Mouse (Mus musculus): ENCODE data around the gene Mmrn2. TPM values are rescaled to one million over a fixed set of nuclear protein-coding genes. Genes with fewer than 3 reads are reported as not detected.

The Mmrn2 gene
- 7.1 and 7.2 TPM in 2 replicates for polyA plus RNA-seq (2015; fragmentation: Nextera tagmentation; extraction: Ambion mirVana)

DNA sequence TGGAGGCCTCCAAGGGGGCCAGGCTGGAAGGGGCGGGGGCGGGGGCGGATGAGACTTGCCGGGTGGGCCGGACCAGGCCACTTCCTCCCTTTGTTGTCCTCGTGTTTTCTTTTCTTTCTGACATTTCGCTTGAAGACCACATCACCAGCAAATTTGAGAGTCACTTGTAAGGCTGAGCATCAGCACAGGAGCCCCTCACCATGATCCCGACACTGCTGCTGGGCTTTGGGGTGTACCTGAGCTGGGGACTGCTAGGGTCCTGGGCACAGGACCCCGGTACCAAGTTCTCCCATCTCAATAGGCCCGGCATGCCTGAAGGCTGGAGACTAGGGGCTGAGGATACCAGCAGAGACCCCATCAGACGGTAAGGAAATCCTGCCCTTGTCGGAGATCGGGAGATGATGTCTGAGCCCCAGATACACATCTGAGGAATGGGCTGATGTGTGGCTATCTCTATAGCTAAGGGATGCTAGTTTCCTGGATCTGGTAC lies at the start of gene Mmrn2:
Mmrn2 (plus strand) TSS at position 51 of the 490 bp plus-strand sequence.
- H3K4me1 ChIP-seq (ENCODE audit: control insufficient read depth, insufficient read depth, low read length) = peaks cover 14% of the 10 kb centered on the region
- no peak for ATAC-seq
- peak within 1 kb of the TSS; percentile 7; the same call in 1 of the 2 replicates for H3K4me3 ChIP-seq (ENCODE audit: low read length)
- WGBS = 76% methylated on average over 13 of the region's 13 CpGs
- H3K36me3 ChIP-seq (ENCODE audit: control insufficient read depth, insufficient read depth, low read length) = no peaks in the 10 kb centered on the region
- no peak within 1 kb of the TSS for H3K9ac ChIP-seq (ENCODE audit: low read depth, low read length)
- H3K4me2 ChIP-seq (ENCODE audit: low read depth, low read length) = no peak within 1 kb of the TSS
- no peaks in the 10 kb centered on the region for H3K9me3 ChIP-seq (ENCODE audit: control insufficient read depth, low read length)
- no peak within 1 kb of the TSS for H3K27ac ChIP-seq (ENCODE audit: low read length)
- H3K27me3 ChIP-seq (replicated peaks; ENCODE audit: control insufficient read depth, insufficient read depth, low read length) = no peaks in the 10 kb centered on the region

DNA sequence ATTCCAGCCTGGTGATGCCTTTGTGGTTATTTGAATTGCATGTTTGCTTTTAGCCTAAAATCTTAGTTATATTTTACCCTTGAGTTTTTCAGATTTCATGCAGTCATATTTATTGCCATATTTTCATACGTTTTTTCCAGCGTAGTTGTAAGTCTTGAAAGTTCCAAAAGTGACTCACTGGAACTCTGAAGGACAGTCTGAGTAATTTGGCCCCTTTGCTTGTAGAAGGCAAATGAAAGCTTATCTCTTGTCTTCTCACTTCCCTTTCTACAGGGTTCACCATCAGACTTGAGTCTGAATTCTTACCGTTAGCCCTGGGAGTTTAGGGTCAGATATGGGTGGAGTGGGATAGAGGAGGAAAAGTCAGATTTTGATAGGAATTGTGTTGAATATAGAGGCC lies 48.7 kb upstream of the Mmrn2 start:
- no peak for ATAC-seq
- no peak overlapping the region for H3K9ac ChIP-seq (ENCODE audit: low read depth, low read length)
- no peak overlapping the region for H3K4me3 ChIP-seq (ENCODE audit: low read length)
- WGBS = 86% methylated on average over 3 of the region's 3 CpGs
- peaks cover 11% of the 10 kb centered on the region for H3K36me3 ChIP-seq (ENCODE audit: control insufficient read depth, insufficient read depth, low read length)
- H3K27ac ChIP-seq (ENCODE audit: low read length) = no peak overlapping the region
- H3K9me3 ChIP-seq (ENCODE audit: control insufficient read depth, low read length) = no peaks in the 10 kb centered on the region
- no peak overlapping the region for H3K4me2 ChIP-seq (ENCODE audit: low read depth, low read length)
- H3K4me1 ChIP-seq (ENCODE audit: control insufficient read depth, insufficient read depth, low read length) = no peaks in the 10 kb centered on the region
- no peaks in the 10 kb centered on the region for H3K27me3 ChIP-seq (replicated peaks; ENCODE audit: control insufficient read depth, insufficient read depth, low read length)

DNA sequence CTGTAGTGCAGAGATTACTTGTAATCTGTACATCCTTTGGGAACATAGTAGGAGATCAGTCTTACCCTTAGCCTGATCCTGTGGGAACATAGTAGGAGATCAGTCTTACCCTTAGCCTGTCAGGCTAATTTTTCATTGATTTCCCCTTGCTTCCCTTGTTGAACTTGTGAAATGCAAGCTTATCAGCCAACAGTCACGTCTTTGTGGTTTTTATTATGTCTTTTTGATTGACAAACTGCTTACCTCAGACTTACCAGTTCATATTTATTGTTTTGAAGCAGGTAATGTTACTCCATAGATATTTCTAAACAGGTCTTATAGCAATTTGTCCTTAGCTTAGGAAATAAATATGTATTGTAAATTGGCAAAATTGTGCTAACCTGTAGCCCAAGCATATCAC lies 47.6 kb upstream of the Mmrn2 start:
- no peaks in the 10 kb centered on the region for H3K9me3 ChIP-seq (ENCODE audit: control insufficient read depth, low read length)
- H3K4me2 ChIP-seq (ENCODE audit: low read depth, low read length) = no peak overlapping the region
- H3K27me3 ChIP-seq (replicated peaks; ENCODE audit: control insufficient read depth, insufficient read depth, low read length) = no peaks in the 10 kb centered on the region
- 55% methylated on average over 1 of the region's 1 CpGs for WGBS
- H3K4me3 ChIP-seq (ENCODE audit: low read length) = no peak overlapping the region
- peaks cover 13% of the 10 kb centered on the region for H3K36me3 ChIP-seq (ENCODE audit: control insufficient read depth, insufficient read depth, low read length)
- H3K4me1 ChIP-seq (ENCODE audit: control insufficient read depth, insufficient read depth, low read length) = no peaks in the 10 kb centered on the region
- no peak overlapping the region for H3K9ac ChIP-seq (ENCODE audit: low read depth, low read length)
- H3K27ac ChIP-seq (ENCODE audit: low read length) = no peak overlapping the region
- no peak for ATAC-seq

DNA sequence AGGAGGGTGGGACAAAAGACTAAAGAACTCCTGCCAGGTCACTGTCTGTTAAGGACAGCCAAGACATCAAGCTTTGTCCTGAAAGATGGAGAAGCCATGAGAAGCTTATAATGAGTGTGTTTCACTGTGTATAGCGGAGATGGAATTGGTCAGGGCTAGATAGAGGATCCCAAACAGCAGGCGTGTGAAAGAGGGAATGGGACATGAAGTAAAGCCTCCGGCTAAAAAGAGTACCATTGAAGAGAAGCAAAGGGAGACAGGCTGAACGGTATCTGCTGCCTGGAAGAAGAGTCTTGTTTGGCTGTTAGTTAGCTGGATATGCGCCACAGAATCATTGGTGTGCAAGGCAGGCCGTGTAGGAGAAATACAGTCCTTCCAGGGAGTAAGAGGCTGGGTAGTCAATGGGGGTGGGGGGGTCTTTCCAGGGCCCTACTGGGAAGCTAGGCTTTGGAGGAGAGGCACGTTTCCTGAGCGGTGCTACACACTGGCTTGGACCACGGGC lies 44.6 kb upstream of the Mmrn2 start:
- WGBS = 90% methylated on average over 9 of the region's 9 CpGs
- Histone ChIP-seq H3K9ac (ENCODE audit: low read depth, low read length) (no peak overlapping the region), H3K4me3 (ENCODE audit: low read length) (no peak overlapping the region), H3K4me2 (ENCODE audit: low read depth, low read length) (no peak overlapping the region), H3K36me3 (ENCODE audit: control insufficient read depth, insufficient read depth, low read length) (peaks cover 18% of the 10 kb centered on the region), H3K27me3 (replicated peaks; ENCODE audit: control insufficient read depth, insufficient read depth, low read length) (no peaks in the 10 kb centered on the region), H3K4me1 (ENCODE audit: control insufficient read depth, insufficient read depth, low read length) (no peaks in the 10 kb centered on the region), H3K9me3 (ENCODE audit: control insufficient read depth, low read length) (no peaks in the 10 kb centered on the region), H3K27ac (ENCODE audit: low read length) (no peak overlapping the region)
- no peak for ATAC-seq

DNA sequence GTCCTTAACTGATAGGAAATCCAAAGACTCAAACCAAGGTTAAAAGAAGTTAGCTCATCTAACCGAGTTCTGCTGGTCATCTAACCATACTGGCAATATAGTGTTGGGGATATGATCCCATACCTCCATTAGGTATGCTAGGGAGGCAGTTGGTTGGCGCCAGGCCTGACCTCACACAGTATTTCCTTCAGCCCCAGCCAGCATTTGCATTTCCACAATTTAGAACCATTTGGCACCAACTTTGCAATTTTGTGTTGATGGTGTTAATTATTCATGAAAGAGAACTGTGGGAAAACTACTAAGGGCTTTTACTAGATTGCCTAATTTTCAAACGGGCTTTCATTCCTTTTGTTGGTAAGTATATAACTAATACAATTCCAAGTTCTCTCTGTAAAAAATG lies 43.4 kb upstream of the Mmrn2 start:
- 84% methylated on average over 3 of the region's 3 CpGs for WGBS

DNA sequence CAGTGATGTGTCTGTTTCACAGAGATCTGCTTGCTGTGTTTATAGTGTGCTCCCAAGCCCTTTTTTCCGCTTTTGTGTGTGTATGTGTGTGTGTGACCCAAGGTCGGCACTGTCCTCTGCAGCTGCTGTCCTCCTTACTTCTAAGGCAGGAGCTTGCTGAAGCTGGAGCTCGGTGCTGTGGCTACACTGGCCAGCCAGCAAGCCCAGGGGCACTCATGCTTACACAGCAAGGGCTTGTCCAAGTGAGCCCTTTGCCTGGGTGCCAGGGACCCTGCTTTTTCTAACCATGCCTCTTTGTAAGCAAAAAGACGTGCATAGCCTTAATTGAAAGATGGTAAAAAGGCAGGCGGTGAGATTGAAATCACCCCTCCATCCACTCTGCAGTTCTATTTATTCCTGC lies 42.8 kb upstream of the Mmrn2 start:
- Histone ChIP-seq H3K36me3 (ENCODE audit: control insufficient read depth, insufficient read depth, low read length) (peaks cover 24% of the 10 kb centered on the region), H3K9me3 (ENCODE audit: control insufficient read depth, low read length) (no peaks in the 10 kb centered on the region), H3K4me1 (ENCODE audit: control insufficient read depth, insufficient read depth, low read length) (no peaks in the 10 kb centered on the region), H3K27me3 (replicated peaks; ENCODE audit: control insufficient read depth, insufficient read depth, low read length) (no peaks in the 10 kb centered on the region), H3K4me3 (ENCODE audit: low read length) (no peak overlapping the region), H3K4me2 (ENCODE audit: low read depth, low read length) (no peak overlapping the region), H3K9ac (ENCODE audit: low read depth, low read length) (no peak overlapping the region), H3K27ac (ENCODE audit: low read length) (no peak overlapping the region)
- ATAC-seq = no peak
- WGBS = 83% methylated on average over 5 of the region's 5 CpGs

More for the DNA sequence above, 43.4 kb upstream of the Mmrn2 start:
- no peak overlapping the region for H3K9ac ChIP-seq (ENCODE audit: low read depth, low read length)
- no peak overlapping the region for H3K4me3 ChIP-seq (ENCODE audit: low read length)
- no peak overlapping the region for H3K4me2 ChIP-seq (ENCODE audit: low read depth, low read length)
- no peak overlapping the region for H3K27ac ChIP-seq (ENCODE audit: low read length)
- peaks cover 22% of the 10 kb centered on the region for H3K36me3 ChIP-seq (ENCODE audit: control insufficient read depth, insufficient read depth, low read length)
- no peaks in the 10 kb centered on the region for H3K4me1 ChIP-seq (ENCODE audit: control insufficient read depth, insufficient read depth, low read length)
- H3K27me3 ChIP-seq (replicated peaks; ENCODE audit: control insufficient read depth, insufficient read depth, low read length) = no peaks in the 10 kb centered on the region
- no peaks in the 10 kb centered on the region for H3K9me3 ChIP-seq (ENCODE audit: control insufficient read depth, low read length)
- ATAC-seq = no peak

DNA sequence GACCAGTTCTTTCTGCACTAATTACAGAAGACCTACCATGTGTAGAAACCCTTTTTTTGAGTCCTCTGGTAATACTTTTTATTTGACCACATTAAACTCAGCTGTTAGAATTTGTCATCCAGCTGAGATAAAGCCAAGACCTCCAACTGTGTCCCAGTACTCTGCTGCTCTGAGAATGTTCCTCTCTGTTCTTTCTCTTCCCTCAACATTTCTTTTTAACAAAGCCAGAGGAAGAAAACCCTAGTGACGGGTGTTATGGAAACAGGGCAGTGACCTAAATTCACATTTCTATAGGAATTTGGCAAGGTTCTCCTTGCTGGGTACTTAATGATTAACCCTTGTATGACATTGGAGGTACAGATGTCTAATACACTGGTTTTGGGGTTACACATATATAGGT lies 35.8 kb upstream of the Mmrn2 start:
- H3K4me2 ChIP-seq (ENCODE audit: low read depth, low read length) = no peak overlapping the region
- 67% methylated on average over 1 of the region's 1 CpGs for WGBS
- H3K27me3 ChIP-seq (replicated peaks; ENCODE audit: control insufficient read depth, insufficient read depth, low read length) = no peaks in the 10 kb centered on the region
- H3K9ac ChIP-seq (ENCODE audit: low read depth, low read length) = no peak overlapping the region
- H3K36me3 ChIP-seq (ENCODE audit: control insufficient read depth, insufficient read depth, low read length) = peaks cover 35% of the 10 kb centered on the region
- H3K4me3 ChIP-seq (ENCODE audit: low read length) = no peak overlapping the region
- ATAC-seq = no peak
- H3K27ac ChIP-seq (ENCODE audit: low read length) = no peak overlapping the region
- H3K9me3 ChIP-seq (ENCODE audit: control insufficient read depth, low read length) = no peaks in the 10 kb centered on the region
- H3K4me1 ChIP-seq (ENCODE audit: control insufficient read depth, insufficient read depth, low read length) = no peaks in the 10 kb centered on the region

DNA sequence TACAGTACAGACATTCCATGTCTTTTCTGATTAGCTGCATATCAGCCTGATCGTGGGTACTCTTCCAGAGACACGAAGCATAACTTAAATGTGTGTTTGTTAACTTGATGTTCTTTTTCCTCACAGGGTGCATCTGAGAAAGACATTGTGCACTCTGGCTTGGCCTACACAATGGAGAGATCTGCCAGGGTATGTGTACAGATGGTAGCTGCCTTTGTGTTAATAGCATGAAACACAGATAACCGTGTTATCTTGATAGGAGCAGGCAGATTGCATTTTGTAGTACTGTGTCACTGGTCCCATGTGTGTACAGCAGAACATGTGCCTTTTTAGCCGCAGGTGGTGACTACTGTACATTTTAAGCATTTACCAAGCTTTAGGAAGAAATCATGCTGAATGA lies 33.3 kb upstream of the Mmrn2 start:
- H3K36me3 ChIP-seq (ENCODE audit: control insufficient read depth, insufficient read depth, low read length) = peaks cover 18% of the 10 kb centered on the region
- no peaks in the 10 kb centered on the region for H3K9me3 ChIP-seq (ENCODE audit: control insufficient read depth, low read length)
- WGBS = 89% methylated on average over 4 of the region's 4 CpGs
- H3K27ac ChIP-seq (ENCODE audit: low read length) = no peak overlapping the region
- ATAC-seq = no peak
- no peaks in the 10 kb centered on the region for H3K27me3 ChIP-seq (replicated peaks; ENCODE audit: control insufficient read depth, insufficient read depth, low read length)
- H3K9ac ChIP-seq (ENCODE audit: low read depth, low read length) = no peak overlapping the region
- no peak overlapping the region for H3K4me2 ChIP-seq (ENCODE audit: low read depth, low read length)
- no peak overlapping the region for H3K4me3 ChIP-seq (ENCODE audit: low read length)
- no peaks in the 10 kb centered on the region for H3K4me1 ChIP-seq (ENCODE audit: control insufficient read depth, insufficient read depth, low read length)

DNA sequence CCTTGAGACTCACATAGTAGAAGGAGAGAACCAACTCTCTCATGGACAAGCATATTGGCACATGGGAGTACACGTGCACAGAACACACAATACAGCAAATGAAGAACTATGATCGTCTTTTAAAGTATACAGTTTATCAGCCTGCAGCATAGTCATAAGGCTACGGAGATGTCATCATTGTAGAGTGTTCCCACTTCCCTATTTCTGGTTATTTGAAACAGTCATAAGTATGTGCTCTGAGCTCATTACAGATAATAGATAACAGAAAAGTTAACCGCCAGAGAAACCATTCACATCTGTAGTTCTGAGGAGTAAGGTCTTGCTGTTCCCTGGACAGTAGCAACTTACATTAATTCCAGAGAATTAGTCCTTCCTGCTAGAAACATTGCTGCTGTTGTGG lies 32.2 kb upstream of the Mmrn2 start:
- Histone ChIP-seq H3K27ac (ENCODE audit: low read length) (no peak overlapping the region), H3K9me3 (ENCODE audit: control insufficient read depth, low read length) (no peaks in the 10 kb centered on the region), H3K36me3 (ENCODE audit: control insufficient read depth, insufficient read depth, low read length) (peaks cover 14% of the 10 kb centered on the region), H3K4me1 (ENCODE audit: control insufficient read depth, insufficient read depth, low read length) (no peaks in the 10 kb centered on the region), H3K27me3 (replicated peaks; ENCODE audit: control insufficient read depth, insufficient read depth, low read length) (no peaks in the 10 kb centered on the region), H3K4me2 (ENCODE audit: low read depth, low read length) (no peak overlapping the region), H3K4me3 (ENCODE audit: low read length) (no peak overlapping the region), H3K9ac (ENCODE audit: low read depth, low read length) (no peak overlapping the region)
- no peak for ATAC-seq
- WGBS = 86% methylated on average over 4 of the region's 4 CpGs

DNA sequence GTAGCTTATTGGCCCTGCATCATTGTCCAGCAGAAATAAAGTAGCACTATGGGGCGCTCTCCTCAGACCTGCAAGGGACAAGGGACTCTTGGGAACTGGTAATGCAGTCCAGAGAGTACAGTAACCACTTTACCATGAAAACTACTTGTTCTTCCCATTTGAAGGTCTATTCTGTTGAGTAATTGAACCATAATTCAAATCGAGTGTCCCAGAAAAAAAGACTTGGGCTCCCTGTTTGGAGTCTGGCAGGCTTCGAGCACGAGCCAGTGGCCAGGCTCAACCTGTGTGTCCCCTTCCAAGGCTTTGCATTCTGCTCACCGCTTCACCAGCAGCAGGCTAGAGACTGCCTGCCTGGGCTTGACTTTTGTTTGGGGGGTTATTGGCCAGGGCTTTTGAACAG lies 30.9 kb upstream of the Mmrn2 start:
- WGBS = 84% methylated on average over 5 of the region's 5 CpGs
- H3K4me2 ChIP-seq (ENCODE audit: low read depth, low read length) = no peak overlapping the region
- H3K9ac ChIP-seq (ENCODE audit: low read depth, low read length) = no peak overlapping the region
- peaks cover 14% of the 10 kb centered on the region for H3K36me3 ChIP-seq (ENCODE audit: control insufficient read depth, insufficient read depth, low read length)
- ATAC-seq = no peak
- no peak overlapping the region for H3K4me3 ChIP-seq (ENCODE audit: low read length)
- H3K4me1 ChIP-seq (ENCODE audit: control insufficient read depth, insufficient read depth, low read length) = no peaks in the 10 kb centered on the region
- no peak overlapping the region for H3K27ac ChIP-seq (ENCODE audit: low read length)
- no peaks in the 10 kb centered on the region for H3K27me3 ChIP-seq (replicated peaks; ENCODE audit: control insufficient read depth, insufficient read depth, low read length)
- H3K9me3 ChIP-seq (ENCODE audit: control insufficient read depth, low read length) = no peaks in the 10 kb centered on the region

All from intestine, embryonic 16.5 days (tissue).